Mouse (Mus musculus) embryonic fibroblast, embryonic 13.5 days (primary cell): Measurements from ENCODE around the gene Zfp654. TPM values are rescaled to one million over a fixed set of nuclear protein-coding genes. Genes with fewer than 3 reads are reported as not detected.
"Not testable (repeated sequence)": the region's sequence is repeated elsewhere in the genome, so short reads cannot be mapped to it uniquely, and the experiment has no call there.

Experiments used
- H3K27ac ChIP-seq: 2 replicates; pipeline ENCODE4 v1.5.1; 2012; ENCODE audit warnings: low read length, control low read depth, inconsistent platforms; ENCODE audit not compliant: insufficient read depth
- H3K4me1 ChIP-seq: 2 replicates; pipeline ENCODE4 v1.6.1; 2011; ENCODE audit warnings: low read length; ENCODE audit not compliant: control insufficient read depth, insufficient read depth
- H3K4me3 ChIP-seq: 2 replicates; pipeline ENCODE4 v1.5.1; 2011; ENCODE audit warnings: mild to moderate bottlenecking, control low read depth, low read length; ENCODE audit not compliant: insufficient read depth
- CTCF ChIP-seq: IDR thresholded peaks from 2 replicates; pipeline ENCODE4 v1.5.1; 2011; ENCODE audit warnings: mild to moderate bottlenecking, control low read depth, low read length, moderate library complexity, borderline replicate concordance; ENCODE audit not compliant: insufficient read depth
- POLR2A ChIP-seq: IDR thresholded peaks from 2 replicates; pipeline ENCODE4 v1.6.1; 2011; ENCODE audit warnings: low read depth, mild to moderate bottlenecking, control low read depth, low read length, moderate library complexity
- polyA plus RNA-seq: library from polyadenylated mRNA; stranded (reverse); fragments of >200 nt; gene quantifications from 2 replicates; pipeline ENCODE4 v1.2.4, GENCODE M21; 2011; ENCODE audit warnings: low read depth; ENCODE audit not compliant: missing spikeins, insufficient read length

The Zfp654 gene
- polyA plus RNA-seq, 1 experiment, result 9.7 TPM

- H3K4me1 ChIP-seq, result no peaks in the 10 kb centered on the region
- no peak overlapping the region for H3K27ac ChIP-seq
- TF ChIP-seq POLR2A, result no peak
- TF ChIP-seq CTCF, result no peak
- no peak overlapping the region for H3K4me3 ChIP-seq
Observed at GRCm38 (mm10) chr16:64878611-64879132, 27.2 kb upstream of the Zfp654 start.

GRCm38 (mm10) chr16:64877314-64877713, 25.9 kb upstream of the Zfp654 start:
- no peaks in the 10 kb centered on the region for H3K4me1 ChIP-seq
- no peak overlapping the region for H3K27ac ChIP-seq

GRCm38 (mm10) chr16:64876631-64877265, 25.3 kb upstream of the Zfp654 start:
- Histone ChIP-seq H3K4me3 (no peak overlapping the region), H3K27ac (no peak overlapping the region), H3K4me1 (no peaks in the 10 kb centered on the region)
- TF ChIP-seq POLR2A (no peak), CTCF (no peak)

More at GRCm38 (mm10) chr16:64877314-64877713, 25.9 kb upstream of the Zfp654 start:
- H3K4me3 ChIP-seq, result no peak overlapping the region
- TF ChIP-seq POLR2A, result no peak
- no peak for TF ChIP-seq CTCF

- no peak for TF ChIP-seq CTCF
- no peak for TF ChIP-seq POLR2A
- Histone ChIP-seq H3K27ac (no peak overlapping the region), H3K4me3 (no peak overlapping the region), H3K4me1 (no peaks in the 10 kb centered on the region)
Observed at GRCm38 (mm10) chr16:64875822-64876221, 24.4 kb upstream of the Zfp654 start.

- Histone ChIP-seq H3K4me1 (no peaks in the 10 kb centered on the region), H3K27ac (no peak overlapping the region), H3K4me3 (no peak overlapping the region)
- TF ChIP-seq CTCF, result no peak
- TF ChIP-seq POLR2A, result no peak
Observed at GRCm38 (mm10) chr16:64875384-64875783, 23.9 kb upstream of the Zfp654 start.

- Histone ChIP-seq H3K27ac (peak overlapping the region; percentile 97), H3K4me1 (no peaks in the 10 kb centered on the region), H3K4me3 (peak overlapping the region; percentile 83)
- TF ChIP-seq POLR2A (peak; percentile 77), CTCF (no peak)
Observed at GRCm38 (mm10) chr16:64873416-64874305, 22.2 kb upstream of the Zfp654 start.

GRCm38 (mm10) chr16:64872841-64873240, 21.4 kb upstream of the Zfp654 start:
- H3K4me1 ChIP-seq, result no peaks in the 10 kb centered on the region
- no peak overlapping the region; the same call in 1 of the 2 replicates for H3K4me3 ChIP-seq
- no peak for TF ChIP-seq POLR2A
- no peak for TF ChIP-seq CTCF
- H3K27ac ChIP-seq, result no peak overlapping the region

- Histone ChIP-seq H3K27ac (no peak overlapping the region), H3K4me3 (no peak overlapping the region), H3K4me1 (no peaks in the 10 kb centered on the region)
- TF ChIP-seq POLR2A (no peak), CTCF (no peak)
Observed at GRCm38 (mm10) chr16:64872296-64872695, 20.8 kb upstream of the Zfp654 start.

GRCm38 (mm10) chr16:64869621-64870020, 18.2 kb upstream of the Zfp654 start:
- no peak overlapping the region for H3K27ac ChIP-seq
- no peak for TF ChIP-seq CTCF
- no peak for TF ChIP-seq POLR2A
- H3K4me1 ChIP-seq, result no peaks in the 10 kb centered on the region
- no peak overlapping the region for H3K4me3 ChIP-seq

- Histone ChIP-seq H3K27ac (no peak overlapping the region), H3K4me3 (no peak overlapping the region), H3K4me1 (no peaks in the 10 kb centered on the region)
- TF ChIP-seq CTCF (no peak), POLR2A (no peak)
Observed at GRCm38 (mm10) chr16:64868613-64869012, 17.2 kb upstream of the Zfp654 start.

GRCm38 (mm10) chr16:64865841-64866240, 14.4 kb upstream of the Zfp654 start:
- H3K4me1 ChIP-seq, H3K4me3 ChIP-seq, H3K27ac ChIP-seq: not testable (repeated sequence)
